Mouse (Mus musculus): Measurements from ENCODE around the gene Zfp820.
A peak's percentile ranks its signal among the peaks of the same experiment; 100 is the strongest.
"Not testable (repeated sequence)": the region's sequence is repeated elsewhere in the genome, so short reads cannot be mapped to it uniquely, and the experiment has no call there.

The Zfp820 gene

GRCm38 (mm10) chr17:21845545-21846321 is at the start of gene Zfp820:
TSS of gene Zfp820 (minus strand) at chr17:21845772.
- peak; percentile 94 for DNase-seq

- no peak for DNase-seq
These were observed 25.7 kb upstream of the Zfp820 start for GRCm38 (mm10) chr17:21871256-21871655.

- not testable (repeated sequence) for DNase-seq
These were observed 680 bp upstream of the Zfp820 start for GRCm38 (mm10) chr17:21846322-21846582.

- DNase-seq = no peak
These were observed 7.1 kb downstream of the Zfp820 start for GRCm38 (mm10) chr17:21838510-21838909.

GRCm38 (mm10) chr17:21801373-21801772 is 44.2 kb downstream of the Zfp820 start:
- DNase-seq = peak; percentile 11

GRCm38 (mm10) chr17:21792256-21792655 is 53.3 kb downstream of the Zfp820 start:
- DNase-seq = no peak

GRCm38 (mm10) chr17:21770336-21770735 is 75.2 kb downstream of the Zfp820 start:
- DNase-seq = no peak
